Mouse (Mus musculus) cortical plate, adult 2 months (tissue): ENCODE results near the gene Psmd12.

Experiments
- CTCF ChIP-seq: fragments of 200-500 bp; IDR thresholded peaks from 2 replicates; pipeline ENCODE4 v1.5.1; 2011; ENCODE audit warnings: mild to moderate bottlenecking, control low read depth, low read length; ENCODE audit not compliant: insufficient read depth; ENCODE audit errors: extremely low read depth
- POLR2A ChIP-seq: fragments of 200-500 bp; IDR thresholded peaks from 2 replicates; pipeline ENCODE4 v1.6.1; 2011; ENCODE audit warnings: mild to moderate bottlenecking, low read length, control low read depth; ENCODE audit not compliant: insufficient read depth; ENCODE audit errors: extremely low read depth

GRCm38 (mm10) chr11:107484341-107484740 is 5.1 kb downstream of the Psmd12 start:
- TF ChIP-seq CTCF = no peak
- no peak for TF ChIP-seq POLR2A
